Mouse (Mus musculus) ES-Bruce4 (cell line): Measurements from ENCODE around the gene Irs1. TPM values are rescaled to one million over a fixed set of nuclear protein-coding genes. Genes with fewer than 3 reads are reported as not detected.

Source experiments
- H3K27ac ChIP-seq: 2 replicates; pipeline ENCODE4 v1.5.1; 2012; ENCODE audit warnings: low read length, inconsistent platforms; ENCODE audit not compliant: insufficient read depth
- H3K27me3 ChIP-seq: 2 replicates; pipeline ENCODE4 v1.6.1; 2012; ENCODE audit warnings: mild to moderate bottlenecking, low read length, inconsistent platforms; ENCODE audit not compliant: control insufficient read depth, poor library complexity, insufficient read depth, severe bottlenecking
- H3K36me3 ChIP-seq: 2 replicates; pipeline ENCODE4 v1.6.1; 2012; ENCODE audit warnings: inconsistent platforms, mild to moderate bottlenecking, low read length, moderate library complexity; ENCODE audit not compliant: control insufficient read depth, poor library complexity, insufficient read depth, severe bottlenecking
- H3K4me1 ChIP-seq: one replicate; pipeline ENCODE4 v1.8.1; 2011; ENCODE audit warnings: low read length; ENCODE audit not compliant: control insufficient read depth, insufficient read depth
- H3K4me3 ChIP-seq: 2 replicates; pipeline ENCODE4 v1.5.1; 2011; ENCODE audit warnings: low read depth, mild to moderate bottlenecking, low read length
- H3K9ac ChIP-seq: 2 replicates; pipeline ENCODE4 v1.6.1; 2012; ENCODE audit warnings: low read depth, mild to moderate bottlenecking, inconsistent platforms; ENCODE audit not compliant: poor library complexity, severe bottlenecking
- H3K9me3 ChIP-seq: replicated peaks from 2 replicates; pipeline ENCODE4 v1.6.1; 2012; ENCODE audit warnings: mild to moderate bottlenecking, low read length, inconsistent platforms; ENCODE audit not compliant: control insufficient read depth, poor library complexity, insufficient read depth, severe bottlenecking
- CTCF ChIP-seq: IDR thresholded peaks from one replicate; pipeline ENCODE4 v1.8.1; 2011; ENCODE audit warnings: low read depth, low read length
- EP300 ChIP-seq: IDR thresholded peaks from 2 replicates; pipeline ENCODE4 v1.6.1; 2011; ENCODE audit warnings: low read depth, low read length; ENCODE audit not compliant: insufficient read depth
- POLR2A ChIP-seq: IDR thresholded peaks from one replicate; pipeline ENCODE4 v1.8.1; 2011; ENCODE audit warnings: low read length; ENCODE audit not compliant: insufficient read depth
- polyA plus RNA-seq: library from polyadenylated mRNA; stranded (reverse); fragments of >200 nt; gene quantifications from 2 replicates; pipeline ENCODE4 v1.2.4, GENCODE M21; 2011; ENCODE audit warnings: low read depth; ENCODE audit not compliant: missing spikeins, insufficient read depth, insufficient read length

The Irs1 gene
- polyA plus RNA-seq, 1 experiment, result 15.3 TPM

DNA sequence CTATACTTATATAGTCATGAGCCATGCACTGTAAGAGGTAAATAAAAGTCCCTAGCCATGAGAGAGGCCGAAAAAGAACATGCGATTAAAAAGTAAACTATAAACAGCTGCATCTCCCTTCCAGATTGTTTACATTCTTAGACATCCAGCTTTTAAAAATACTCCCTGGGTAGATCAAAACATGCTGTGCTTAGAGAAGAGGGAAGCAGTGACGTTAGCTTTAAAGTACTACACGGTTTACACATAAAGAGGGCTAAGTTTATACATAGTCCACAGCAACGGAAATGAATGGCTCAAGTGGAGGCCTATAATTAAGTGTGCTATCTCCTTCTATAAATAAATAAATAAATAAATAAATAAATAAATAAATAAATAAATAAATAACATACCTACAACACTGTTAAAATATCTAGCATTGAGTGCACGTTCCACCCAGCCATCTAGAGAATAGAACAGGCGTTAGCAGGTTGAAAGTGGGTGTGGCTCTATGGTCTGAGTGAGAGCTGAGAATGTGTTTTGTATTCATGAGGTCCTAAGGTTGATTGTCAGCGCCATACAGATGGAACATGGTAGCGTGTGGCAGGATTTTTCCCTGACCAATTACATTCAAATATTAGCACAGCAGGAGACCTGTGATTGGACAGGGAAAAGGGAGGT, 37.3 kb downstream of the Irs1 start:
- no peaks in the 10 kb centered on the region for H3K36me3 ChIP-seq
- H3K4me1 ChIP-seq, result no peaks in the 10 kb centered on the region
- no peaks in the 10 kb centered on the region for H3K9me3 ChIP-seq
- no peak overlapping the region for H3K9ac ChIP-seq
- H3K27ac ChIP-seq, result no peak overlapping the region
- H3K4me3 ChIP-seq, result no peak overlapping the region
- no peaks in the 10 kb centered on the region for H3K27me3 ChIP-seq
- TF ChIP-seq EP300 (no peak), CTCF (no peak), POLR2A (no peak)

DNA sequence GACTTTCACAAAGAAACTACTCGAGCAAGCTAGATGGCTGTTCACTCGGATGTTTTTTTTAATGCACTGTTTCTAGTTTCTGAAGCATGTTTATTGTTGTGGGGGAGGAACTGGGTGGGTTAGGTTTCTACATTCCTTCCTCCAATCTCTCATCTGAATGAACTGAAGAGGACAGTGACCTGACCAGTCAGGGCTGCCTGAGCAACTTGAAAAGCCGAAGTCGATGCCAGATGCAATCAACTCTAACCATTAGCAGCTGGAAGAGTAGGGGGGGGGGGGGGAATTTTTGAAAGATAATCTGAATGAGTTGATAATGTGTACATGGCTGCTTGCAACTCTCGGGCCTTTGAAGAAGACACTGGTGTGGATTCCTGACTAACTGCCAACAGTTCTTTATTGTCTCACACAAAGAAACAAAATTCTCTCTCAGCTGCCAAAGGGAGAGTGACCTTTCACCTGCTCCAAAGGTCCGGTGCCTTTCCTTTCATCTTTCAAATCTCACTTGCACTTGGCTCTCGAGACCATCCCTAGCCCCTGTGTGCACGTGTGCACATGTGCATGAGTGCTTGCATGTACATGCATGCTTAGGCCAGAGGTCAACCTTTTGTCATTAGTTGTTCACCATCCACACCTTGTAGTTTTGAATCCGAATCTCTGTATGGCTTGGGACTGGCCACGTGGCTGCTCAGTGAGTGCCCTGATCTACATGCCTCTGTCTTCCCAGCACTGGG, 43.8 kb downstream of the Irs1 start:
- Histone ChIP-seq H3K9me3 (no peaks in the 10 kb centered on the region), H3K27me3 (no peaks in the 10 kb centered on the region), H3K4me1 (no peaks in the 10 kb centered on the region), H3K9ac (no peak overlapping the region), H3K27ac (no peak overlapping the region), H3K4me3 (no peak overlapping the region), H3K36me3 (no peaks in the 10 kb centered on the region)
- TF ChIP-seq CTCF (no peak), POLR2A (no peak), EP300 (no peak)

DNA sequence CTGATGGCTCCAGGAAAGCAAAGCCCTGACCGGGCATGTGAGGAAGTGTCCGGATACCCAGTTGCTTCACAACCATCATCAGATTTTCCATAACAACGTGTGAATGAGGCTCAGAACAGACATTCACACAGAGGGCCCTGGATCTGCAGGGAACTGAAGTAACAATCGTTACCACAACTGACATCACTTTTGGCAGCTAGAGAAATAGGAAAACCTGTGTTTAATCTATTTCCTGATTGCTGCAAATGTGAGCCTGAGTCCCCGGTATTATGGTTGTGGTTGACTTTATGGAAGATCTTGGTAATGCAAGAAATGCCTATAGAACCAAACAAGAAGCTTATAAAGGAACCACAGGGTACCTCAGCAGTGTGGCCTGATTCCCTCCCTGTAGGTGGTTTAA, 46.2 kb downstream of the Irs1 start:
- Histone ChIP-seq H3K9ac (no peak overlapping the region), H3K4me1 (no peaks in the 10 kb centered on the region), H3K36me3 (no peaks in the 10 kb centered on the region), H3K27ac (no peak overlapping the region), H3K4me3 (no peak overlapping the region), H3K27me3 (no peaks in the 10 kb centered on the region), H3K9me3 (no peaks in the 10 kb centered on the region)
- TF ChIP-seq CTCF (no peak), EP300 (no peak), POLR2A (no peak)

DNA sequence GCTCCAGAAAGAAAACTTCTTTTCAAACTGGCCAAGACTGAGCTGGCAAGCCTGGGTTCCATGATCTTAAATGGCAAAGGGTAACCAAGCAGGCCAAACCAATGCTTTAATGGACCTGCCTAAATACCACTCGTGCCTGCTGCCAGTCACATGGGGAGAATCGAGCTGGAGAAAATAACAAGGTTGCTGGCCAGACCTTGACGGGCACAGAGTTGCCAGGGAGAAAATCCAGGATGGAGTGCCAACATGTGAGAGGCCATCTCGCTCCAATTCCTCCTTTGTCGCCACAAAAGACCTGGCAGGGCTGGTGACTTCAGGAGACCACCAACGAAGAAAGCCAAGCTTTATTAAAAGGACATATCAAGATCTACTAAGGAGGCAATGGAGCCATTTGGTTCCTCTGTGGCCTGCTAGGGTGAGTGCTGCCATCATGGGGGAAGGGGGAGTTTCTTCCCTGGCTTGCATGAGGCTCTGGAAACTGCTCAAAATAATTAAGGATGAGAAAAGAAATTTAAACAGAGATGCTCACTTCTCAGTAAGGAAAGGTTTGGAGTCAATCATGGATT, 47.9 kb downstream of the Irs1 start:
- Histone ChIP-seq H3K27ac (no peak overlapping the region), H3K9ac (no peak overlapping the region), H3K36me3 (no peaks in the 10 kb centered on the region), H3K9me3 (no peaks in the 10 kb centered on the region), H3K27me3 (no peaks in the 10 kb centered on the region), H3K4me1 (no peaks in the 10 kb centered on the region), H3K4me3 (no peak overlapping the region)
- TF ChIP-seq POLR2A, result no peak
- TF ChIP-seq CTCF, result no peak
- TF ChIP-seq EP300, result no peak

DNA sequence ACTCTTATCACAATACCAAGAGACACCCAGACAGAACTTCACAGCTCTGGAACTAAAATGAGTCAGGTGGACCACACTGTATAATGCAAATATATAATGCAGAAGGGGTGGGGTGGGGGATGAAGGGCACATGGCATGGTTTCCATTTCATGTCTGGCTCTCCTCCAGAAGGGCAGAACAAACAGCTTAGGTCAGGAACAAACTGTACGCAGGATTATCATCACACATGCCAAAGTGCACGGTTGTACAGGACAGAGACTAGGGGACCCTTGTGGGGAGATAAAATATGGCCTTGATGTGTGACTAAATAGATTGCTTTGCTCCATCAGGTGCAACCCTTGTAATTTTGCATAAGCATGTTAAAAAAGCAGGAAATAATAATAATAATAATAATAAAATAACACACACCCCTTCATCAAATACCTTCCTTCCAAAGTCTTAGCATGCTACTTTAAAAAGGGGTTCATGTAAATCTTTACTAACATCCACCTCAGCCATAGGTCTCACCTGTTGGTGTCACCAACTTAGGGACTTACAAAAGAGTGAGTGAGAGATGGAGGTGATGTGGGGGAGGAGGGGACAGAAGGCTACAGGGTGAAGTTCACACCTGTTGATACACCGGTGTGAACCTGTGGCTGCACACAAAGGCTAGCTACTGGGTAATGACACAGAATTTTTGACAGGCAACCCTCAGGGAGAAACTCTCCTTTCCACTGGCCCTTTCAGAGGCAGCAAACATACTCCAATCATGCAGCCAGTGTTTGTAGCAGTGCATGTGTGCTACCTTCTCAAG, 51.6 kb downstream of the Irs1 start:
- Histone ChIP-seq H3K9me3 (no peaks in the 10 kb centered on the region), H3K36me3 (no peaks in the 10 kb centered on the region), H3K27ac (no peak overlapping the region), H3K4me3 (no peak overlapping the region), H3K9ac (no peak overlapping the region), H3K27me3 (no peaks in the 10 kb centered on the region), H3K4me1 (no peaks in the 10 kb centered on the region)
- TF ChIP-seq CTCF (no peak), EP300 (no peak), POLR2A (no peak)
